8 mouse cellular contexts compared by ENCODE assay signal in the genomic region with DNA sequence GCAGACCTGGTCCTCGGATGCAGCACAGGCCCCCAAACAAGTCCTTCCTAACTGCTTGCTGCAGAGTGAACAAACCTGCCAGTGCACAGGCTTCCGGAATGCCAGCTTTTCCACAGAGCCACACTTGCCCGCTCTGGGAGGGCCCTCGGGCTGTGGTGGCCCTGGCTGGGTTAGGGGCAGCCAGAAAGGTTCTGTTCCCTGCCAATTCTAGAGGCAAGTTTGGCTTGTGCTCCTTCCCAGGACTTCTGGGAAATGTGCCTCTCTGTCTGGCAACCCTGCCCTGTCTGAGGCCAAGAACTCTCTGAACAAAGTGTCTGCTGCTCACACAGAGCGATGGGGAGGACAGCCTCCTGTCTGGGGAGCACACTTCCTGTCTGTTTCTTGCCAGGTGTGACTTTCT.
DNase-seq lines count a peak whose midpoint lies in the region.

No protein-coding gene starts in this region.

- DNase-seq in heart, adult 11 months, result peak; percentile 92
- no peak for DNase-seq in heart, postnatal 4 days
- DNase-seq in brain, adult 2 months (ENCODE audit: low read depth, low spot score), result peak; percentile 21
- DNase-seq in heart, postnatal 25 days (ENCODE audit: low spot score), result peak; percentile 25
- DNase-seq in right cerebral cortex, postnatal 14 days, result peak; percentile 20
- no peak for DNase-seq in kidney, postnatal 10 days
- no peak for DNase-seq in testis, postnatal 10 days (ENCODE audit: low spot score)
- no peak for DNase-seq in kidney, adult 8-10 months

- intact Hi-C loops in heart, postnatal 25 days (cut with DNase I), result no loop called here

Comparison
In these comparisons a context has a peak if more than half of its experiments do, and no peak if none do; other contexts are left out.
1. DNase-seq: peak in heart, adult 11 months (single experiment), brain, adult 2 months (single experiment), heart, postnatal 25 days (single experiment) and right cerebral cortex, postnatal 14 days (single experiment); none in heart, postnatal 4 days (single experiment), kidney, postnatal 10 days (single experiment), testis, postnatal 10 days (single experiment) and kidney, adult 8-10 months (0 of 2).